Mouse (Mus musculus): ENCODE measurements at regions not wholly inside any gene's neighbourhood (a gene's known extent, or its start where the extent isn't known, plus 50 kb on each side); places are given as distances from the start of the nearest gene placed in this dataset.

- intact Hi-C loops (cut with DNase I), result loop anchor here (10.0 kb wide), 1 partner anchor 460 kb away; no protein-coding TSS in a partner anchor
- DNase-seq, result peak in 1 of 2 experiments; percentile 25
Observed at GRCm38 (mm10) chr7:136294445-136294844, 578.3 kb upstream of the Mki67 start.

- intact Hi-C loops (cut with DNase I), result loop anchor here (5.0 to 10.0 kb wide), 4 partner anchors 146 to 1024 kb away; no protein-coding TSS in a partner anchor
- DNase-seq, result peak; percentile 14 to 17
Observed at GRCm38 (mm10) chr7:136297901-136298513, 581.8 kb upstream of the Mki67 start.

GRCm38 (mm10) chr7:136306137-136306536, 588.3 kb upstream of the Mgmt start:
- intact Hi-C loops (cut with DNase I), result no loop called here
- DNase-seq, result no peak

- DNase-seq, result no peak
- intact Hi-C loops (cut with DNase I), result no loop called here
Observed at GRCm38 (mm10) chr7:136308765-136309164, 585.6 kb upstream of the Mgmt start.

GRCm38 (mm10) chr7:136327281-136327680, 567.1 kb upstream of the Mgmt start:
- peak; percentile 75 to 84 for DNase-seq
- intact Hi-C loops (cut with DNase I), result no loop called here

GRCm38 (mm10) chr7:136330431-136330830, 564.0 kb upstream of the Mgmt start:
- intact Hi-C loops (cut with DNase I), result no loop called here
- DNase-seq, result no peak

- DNase-seq, result no peak
- intact Hi-C loops (cut with DNase I), result no loop called here
Observed at GRCm38 (mm10) chr7:136332805-136333204, 561.6 kb upstream of the Mgmt start.

- no peak for DNase-seq
- intact Hi-C loops (cut with DNase I), result no loop called here
Observed at GRCm38 (mm10) chr7:136341599-136342210, 552.7 kb upstream of the Mgmt start.

- DNase-seq, result no peak
- intact Hi-C loops (cut with DNase I), result no loop called here
Observed at GRCm38 (mm10) chr7:136342211-136342799, 552.1 kb upstream of the Mgmt start.

- intact Hi-C loops (cut with DNase I), result no loop called here
- peak; percentile 60 to 70 for DNase-seq
Observed at GRCm38 (mm10) chr7:136342822-136343221, 551.6 kb upstream of the Mgmt start.

GRCm38 (mm10) chr7:136343494-136343893, 550.9 kb upstream of the Mgmt start:
- intact Hi-C loops (cut with DNase I), result no loop called here
- no peak for DNase-seq

- DNase-seq, result no peak
- intact Hi-C loops (cut with DNase I), result no loop called here
Observed at GRCm38 (mm10) chr7:136345051-136345450, 549.4 kb upstream of the Mgmt start.

GRCm38 (mm10) chr7:136346531-136346930, 547.9 kb upstream of the Mgmt start:
- intact Hi-C loops (cut with DNase I), result no loop called here
- DNase-seq, result no peak

- intact Hi-C loops (cut with DNase I), result no loop called here
- no peak for DNase-seq
Observed at GRCm38 (mm10) chr7:136348309-136348708, 546.1 kb upstream of the Mgmt start.

GRCm38 (mm10) chr7:136349651-136350050, 544.8 kb upstream of the Mgmt start:
- DNase-seq, result no peak
- intact Hi-C loops (cut with DNase I), result no loop called here

GRCm38 (mm10) chr7:136357011-136357410, 537.4 kb upstream of the Mgmt start:
- DNase-seq, result no peak

GRCm38 (mm10) chr7:136365318-136366211, 528.8 kb upstream of the Mgmt start:
- intact Hi-C loops (cut with DNase I), result no loop called here
- no peak for DNase-seq

More at GRCm38 (mm10) chr7:136357011-136357410, 537.4 kb upstream of the Mgmt start:
- intact Hi-C loops (cut with DNase I), result no loop called here

GRCm38 (mm10) chr7:136377259-136377658, 517.2 kb upstream of the Mgmt start:
- DNase-seq, result no peak
- intact Hi-C loops (cut with DNase I), result loop anchor here (5.0 kb wide), 1 partner anchor 105 kb away; no protein-coding TSS in a partner anchor

GRCm38 (mm10) chr7:136377742-136378141, 516.7 kb upstream of the Mgmt start:
- intact Hi-C loops (cut with DNase I), result loop anchor here (5.0 kb wide), 1 partner anchor 105 kb away; no protein-coding TSS in a partner anchor
- DNase-seq, result peak; percentile 81 to 83

- DNase-seq, result no peak
- intact Hi-C loops (cut with DNase I), result loop anchor here (5.0 kb wide), 1 partner anchor 104 kb away; no protein-coding TSS in a partner anchor
Observed at GRCm38 (mm10) chr7:136378321-136378720, 516.1 kb upstream of the Mgmt start.

- DNase-seq, result no peak
- intact Hi-C loops (cut with DNase I), result loop anchor here (5.0 kb wide), 1 partner anchor 103 kb away; no protein-coding TSS in a partner anchor
Observed at GRCm38 (mm10) chr7:136379319-136379718, 515.1 kb upstream of the Mgmt start.
